Mouse (Mus musculus): ENCODE measurements at regions not wholly inside any gene's neighbourhood (a gene's known extent, or its start where the extent isn't known, plus 50 kb on each side); places are given as distances from the start of the nearest gene placed in this dataset.

GRCm38 (mm10) chr13:101967466-101967865, 199.4 kb upstream of the Pik3r1 start:
- TF ChIP-seq CTCF (IDR thresholded peaks at IDR 0.05; ENCODE audit: low read depth): no peak
- no peak for TF ChIP-seq EP300 (IDR thresholded peaks at IDR 0.05; ENCODE audit: low read depth)

All from liver, postnatal 0 days (tissue).